Mouse (Mus musculus) intestine, postnatal 0 days (tissue): ENCODE results near the gene Trp53i11. TPM values are rescaled to one million over a fixed set of nuclear protein-coding genes. Genes with fewer than 3 reads are reported as not detected.

Experiments
- ATAC-seq: fragments of 200-750 bp; cut with Nextera tagmentation; 2 replicates; pipeline ENCODE4 v1.8.0; 2017; ENCODE audit warnings: mild to moderate bottlenecking, moderate TSS enrichment, moderate library complexity
- H3K27ac ChIP-seq: fragments of 300-500 bp; sonication (generic); 2 replicates; pipeline ENCODE4 v1.5.1; 2014; ENCODE audit warnings: mild to moderate bottlenecking, low read depth, low read length, moderate library complexity
- H3K27me3 ChIP-seq: fragments of 300-500 bp; sonication (generic); replicated peaks from 2 replicates; pipeline ENCODE4 v1.6.1; 2014; ENCODE audit warnings: low read length, mixed read lengths; ENCODE audit not compliant: control insufficient read depth, insufficient read depth
- H3K36me3 ChIP-seq: fragments of 300-500 bp; sonication (generic); 2 replicates; pipeline ENCODE4 v1.6.1; 2014; ENCODE audit warnings: mild to moderate bottlenecking, moderate library complexity; ENCODE audit not compliant: control insufficient read depth, insufficient read depth
- H3K4me1 ChIP-seq: fragments of 300-500 bp; sonication (generic); replicated peaks from 2 replicates; pipeline ENCODE4 v1.6.1; 2014; ENCODE audit warnings: antibody characterized with exemption, low read length, mixed read lengths; ENCODE audit not compliant: control insufficient read depth, insufficient read depth
- H3K4me2 ChIP-seq: fragments of 300-500 bp; sonication (generic); replicated peaks from 2 replicates; pipeline ENCODE4 v1.6.1; 2014; ENCODE audit warnings: low read depth, mild to moderate bottlenecking, moderate library complexity
- H3K4me3 ChIP-seq: fragments of 300-500 bp; sonication (generic); 2 replicates; pipeline ENCODE4 v1.5.1; 2014; ENCODE audit warnings: low read depth, low read length
- H3K9ac ChIP-seq: fragments of 300-500 bp; sonication (generic); 2 replicates; pipeline ENCODE4 v1.6.1; 2014; ENCODE audit warnings: mild to moderate bottlenecking, low read depth, low read length
- H3K9me3 ChIP-seq: fragments of 300-500 bp; sonication (generic); 2 replicates; pipeline ENCODE4 v1.6.1; 2016; ENCODE audit warnings: mixed run types; ENCODE audit not compliant: control insufficient read depth
- CTCF ChIP-seq: sonication (generic); IDR thresholded peaks from 2 replicates; pipeline ENCODE4 v1.5.1; 2016; ENCODE audit warnings: low read depth, mild to moderate bottlenecking, control low read depth, antibody characterized with exemption, moderate library complexity
- WGBS: fragments of 180-500 bp; shearing (Covaris S2); extraction: QIAGEN DNeasy Blood & Tissue Kit; methylation state at CpG from one replicate; pipeline ENCODE4 v1.1.7; 2014; 5-methylcytosine and 5-hydroxymethylcytosine counted together
- polyA plus RNA-seq: library from polyadenylated mRNA; unstranded; fragments of >200 nt; fragmentation: Nextera tagmentation; extraction: Ambion mirVana; gene quantifications from 2 replicates; pipeline ENCODE4 v1.2.1, GENCODE M21; 2015

Trp53i11 gene
- polyA plus RNA-seq, 1 experiment from 2014 or later, result 21.8 TPM

- H3K4me1 ChIP-seq, result no peaks in the 10 kb centered on the region
- 91% methylated on average over 7 of the region's 7 CpGs for WGBS
- H3K4me2 ChIP-seq, result no peak overlapping the region
- no peak overlapping the region for H3K9ac ChIP-seq
- no peak overlapping the region for H3K27ac ChIP-seq
- TF ChIP-seq CTCF, result no peak
- H3K27me3 ChIP-seq, result no peaks in the 10 kb centered on the region
- no peak overlapping the region for H3K4me3 ChIP-seq
- H3K36me3 ChIP-seq, result no peaks in the 10 kb centered on the region
- H3K9me3 ChIP-seq, result no peaks in the 10 kb centered on the region
- ATAC-seq, result no peak
These were observed 63.3 kb downstream of the Trp53i11 start for GRCm38 (mm10) chr2:93250611-93251010.

Other genes with a start within 250 kb of the Trp53i11 start
- gene Prdm11, start 141.4 kb upstream of the Trp53i11 start, polyA plus RNA-seq, result 2.3 and 2.6 TPM in 2 replicates
- 12.2 and 18.0 TPM in 2 replicates for gene Tspan18, start 147.0 kb downstream of the Trp53i11 start, polyA plus RNA-seq